Mouse (Mus musculus) cerebral cortex, adult 2 months (tissue): ENCODE data around the gene Klhl3.

Experiments
- WGBS: fragments of 180-500 bp; shearing (Covaris S2); methylation state at CpG from one replicate; pipeline ENCODE4 v1.1.7; 2018; 5-methylcytosine and 5-hydroxymethylcytosine counted together

Gene Klhl3

GRCm38 (mm10) chr13:58124989-58125388 lies 11.6 kb upstream of the Klhl3 start:
- WGBS, result 62% methylated on average over 2 of the region's 2 CpGs

- 88% methylated on average over 3 of the region's 3 CpGs for WGBS
These were observed 10.9 kb upstream of the Klhl3 start for GRCm38 (mm10) chr13:58124278-58124677.

GRCm38 (mm10) chr13:58123381-58123780 lies 10.0 kb upstream of the Klhl3 start:
- 77% methylated on average over 8 of the region's 8 CpGs for WGBS

- WGBS, result 67% methylated on average over 10 of the region's 10 CpGs
These were observed 9.4 kb upstream of the Klhl3 start for GRCm38 (mm10) chr13:58122786-58123297.

GRCm38 (mm10) chr13:58117318-58118017 lies 4.1 kb upstream of the Klhl3 start:
- 71% methylated on average over 8 of the region's 8 CpGs for WGBS

GRCm38 (mm10) chr13:58116801-58117200 lies 3.4 kb upstream of the Klhl3 start:
- 87% methylated on average over 2 of the region's 2 CpGs for WGBS

- 46% methylated on average over 13 of the region's 13 CpGs for WGBS
These were observed 1.8 kb upstream of the Klhl3 start for GRCm38 (mm10) chr13:58115227-58115626.

GRCm38 (mm10) chr13:58112601-58113041 lies 771 bp downstream of the Klhl3 start:
- 7% methylated on average over 11 of the region's 11 CpGs for WGBS

GRCm38 (mm10) chr13:58112191-58112590 lies 1.2 kb downstream of the Klhl3 start:
- WGBS, result 25% methylated on average over 10 of the region's 10 CpGs

GRCm38 (mm10) chr13:58111306-58111705 lies 2.1 kb downstream of the Klhl3 start:
- 60% methylated on average over 6 of the region's 6 CpGs for WGBS

GRCm38 (mm10) chr13:58090643-58091042 lies 22.7 kb downstream of the Klhl3 start:
- 23% methylated on average over 8 of the region's 8 CpGs for WGBS

- 86% methylated on average over 5 of the region's 5 CpGs for WGBS
These were observed 29.0 kb downstream of the Klhl3 start for GRCm38 (mm10) chr13:58084396-58084795.

- 89% methylated on average over 11 of the region's 11 CpGs for WGBS
These were observed 29.9 kb downstream of the Klhl3 start for GRCm38 (mm10) chr13:58083521-58083920.

GRCm38 (mm10) chr13:58083048-58083447 lies 30.3 kb downstream of the Klhl3 start:
- 75% methylated on average over 5 of the region's 5 CpGs for WGBS

- WGBS, result 69% methylated on average over 5 of the region's 5 CpGs
These were observed 35.0 kb downstream of the Klhl3 start for GRCm38 (mm10) chr13:58078361-58078760.

- WGBS, result 57% methylated on average over 9 of the region's 9 CpGs
These were observed 38.5 kb downstream of the Klhl3 start for GRCm38 (mm10) chr13:58074881-58075280.

- 50% methylated on average over 6 of the region's 6 CpGs for WGBS
These were observed 38.9 kb downstream of the Klhl3 start for GRCm38 (mm10) chr13:58074466-58074865.

- 36% methylated on average over 12 of the region's 12 CpGs for WGBS
These were observed 40.0 kb downstream of the Klhl3 start for GRCm38 (mm10) chr13:58073254-58073882.

- 77% methylated on average over 21 of the region's 21 CpGs for WGBS
These were observed 42.2 kb downstream of the Klhl3 start for GRCm38 (mm10) chr13:58071209-58071608.

- WGBS, result 85% methylated on average over 12 of the region's 12 CpGs
These were observed 42.9 kb downstream of the Klhl3 start for GRCm38 (mm10) chr13:58070504-58070903.

GRCm38 (mm10) chr13:58068421-58069209 lies 44.8 kb downstream of the Klhl3 start:
- WGBS, result 79% methylated on average over 15 of the region's 15 CpGs

- 49% methylated on average over 17 of the region's 17 CpGs for WGBS
These were observed 45.8 kb downstream of the Klhl3 start for GRCm38 (mm10) chr13:58067540-58068103.
